Mouse (Mus musculus) heart, embryonic 13.5 days (tissue): ENCODE data around the gene Larp4. TPM values are rescaled to one million over a fixed set of nuclear protein-coding genes. Genes with fewer than 3 reads are reported as not detected.

ENCODE experiments used
- ATAC-seq: fragments of 200-750 bp; cut with Nextera tagmentation; 2 replicates; pipeline ENCODE4 v1.8.0; 2017; ENCODE audit warnings: moderate TSS enrichment; ENCODE audit not compliant: insufficient number of reproducible peaks, low FRiP score, low TSS enrichment; ENCODE audit errors: extremely low read depth
- H3K27ac ChIP-seq: fragments of 300-500 bp; sonication (generic); replicated peaks from 2 replicates; pipeline ENCODE4 v1.5.1; 2015; ENCODE audit warnings: moderate library complexity, mild to moderate bottlenecking, inconsistent platforms
- H3K27me3 ChIP-seq: fragments of 300-500 bp; sonication (generic); replicated peaks from 2 replicates; pipeline ENCODE4 v1.6.1; 2015; ENCODE audit warnings: mild to moderate bottlenecking, inconsistent platforms
- H3K36me3 ChIP-seq: fragments of 300-500 bp; sonication (generic); 2 replicates; pipeline ENCODE4 v1.6.1; 2015; ENCODE audit warnings: mild to moderate bottlenecking, inconsistent platforms
- H3K4me1 ChIP-seq: fragments of 300-500 bp; sonication (generic); 2 replicates; pipeline ENCODE4 v1.6.1; 2015; ENCODE audit warnings: inconsistent platforms
- H3K4me2 ChIP-seq: fragments of 300-500 bp; sonication (generic); 2 replicates; pipeline ENCODE4 v1.6.1; 2015; ENCODE audit warnings: inconsistent platforms, mild to moderate bottlenecking, moderate library complexity
- H3K4me3 ChIP-seq: fragments of 300-500 bp; sonication (generic); 2 replicates; pipeline ENCODE4 v1.5.1; 2015; ENCODE audit warnings: moderate library complexity, mild to moderate bottlenecking, inconsistent platforms
- H3K9ac ChIP-seq: fragments of 300-500 bp; sonication (generic); 2 replicates; pipeline ENCODE4 v1.6.1; 2015; ENCODE audit warnings: inconsistent platforms, mild to moderate bottlenecking, moderate library complexity
- H3K9me3 ChIP-seq: fragments of 300-500 bp; sonication (generic); 2 replicates; pipeline ENCODE4 v1.6.1; 2016; ENCODE audit warnings: inconsistent platforms
- WGBS: fragments of 180-500 bp; shearing (Covaris S2); methylation state at CpG from one replicate; pipeline ENCODE4 v1.1.7; 2015; ENCODE audit warnings: mixed read lengths; 5-methylcytosine and 5-hydroxymethylcytosine counted together
- polyA plus RNA-seq: library from polyadenylated mRNA; unstranded; fragments of >200 nt; fragmentation: Nextera tagmentation; extraction: Ambion mirVana; gene quantifications from 2 replicates; pipeline ENCODE4 v1.2.1, GENCODE M21; 2015

Larp4 gene
- polyA plus RNA-seq, 1 experiment from 2014 or later, result 25.2 TPM

- WGBS, result 69% methylated on average over 7 of the region's 7 CpGs
- Histone ChIP-seq H3K9ac (no peak overlapping the region), H3K4me3 (no peak overlapping the region), H3K27me3 (no peaks in the 10 kb centered on the region), H3K27ac (no peak overlapping the region), H3K4me2 (no peak overlapping the region), H3K36me3 (no peaks in the 10 kb centered on the region; the same call in 1 of the 2 replicates), H3K9me3 (no peaks in the 10 kb centered on the region), H3K4me1 (peaks cover 46% of the 10 kb centered on the region)
- no peak for ATAC-seq
Observed at GRCm38 (mm10) chr15:100059626-100060311, 89.9 kb downstream of the Larp4 start.

GRCm38 (mm10) chr15:100060513-100061140 lies 90.8 kb downstream of the Larp4 start:
- WGBS, result 79% methylated on average over 4 of the region's 4 CpGs
- Histone ChIP-seq H3K36me3 (no peaks in the 10 kb centered on the region), H3K27ac (no peak overlapping the region), H3K9ac (no peak overlapping the region), H3K4me1 (peaks cover 46% of the 10 kb centered on the region), H3K9me3 (no peaks in the 10 kb centered on the region), H3K4me3 (no peak overlapping the region), H3K4me2 (no peak overlapping the region), H3K27me3 (no peaks in the 10 kb centered on the region)
- no peak for ATAC-seq

DNA sequence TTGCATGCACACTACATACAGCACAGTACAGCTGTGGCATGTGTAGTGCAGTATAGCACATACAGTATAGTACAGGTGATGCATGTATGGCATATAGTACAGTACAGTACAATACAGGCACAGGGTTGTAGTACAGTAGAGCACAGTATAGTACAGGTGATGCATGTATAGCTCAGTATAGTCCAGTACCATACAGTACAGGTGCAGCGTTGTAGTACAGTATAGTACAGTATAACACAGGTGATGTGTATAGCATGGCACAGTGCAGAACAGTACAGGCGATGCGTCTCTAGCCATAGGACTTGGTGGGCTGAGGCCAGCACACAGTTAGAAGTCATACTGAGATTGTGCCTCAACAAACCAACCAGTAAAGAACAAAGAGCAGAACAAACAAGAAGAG lies 91.5 kb downstream of the Larp4 start:
- Histone ChIP-seq H3K4me3 (no peak overlapping the region), H3K9ac (no peak overlapping the region), H3K36me3 (no peaks in the 10 kb centered on the region), H3K27me3 (no peaks in the 10 kb centered on the region), H3K4me2 (no peak overlapping the region), H3K4me1 (peaks cover 46% of the 10 kb centered on the region), H3K27ac (no peak overlapping the region), H3K9me3 (no peaks in the 10 kb centered on the region)
- no peak for ATAC-seq
- 93% methylated on average over 3 of the region's 3 CpGs for WGBS

GRCm38 (mm10) chr15:100063229-100063773 lies 93.4 kb downstream of the Larp4 start:
- no peak overlapping the region for H3K4me3 ChIP-seq
- H3K4me1 ChIP-seq, result peaks cover 48% of the 10 kb centered on the region
- H3K9ac ChIP-seq, result no peak overlapping the region
- no peak overlapping the region for H3K4me2 ChIP-seq
- H3K9me3 ChIP-seq, result no peaks in the 10 kb centered on the region
- no peaks in the 10 kb centered on the region for H3K36me3 ChIP-seq
- WGBS, result 88% methylated on average over 13 of the region's 13 CpGs
- no peaks in the 10 kb centered on the region for H3K27me3 ChIP-seq
- H3K27ac ChIP-seq, result no peak overlapping the region
- no peak for ATAC-seq

Other genes starting within 250 kb of the Larp4 start
- 155 and 181 TPM in 2 replicates for gene Cox14, start 244.4 kb upstream of the Larp4 start, polyA plus RNA-seq
- gene Cers5, start 197.2 kb upstream of the Larp4 start, polyA plus RNA-seq, result 51.6 and 54.7 TPM in 2 replicates
- gene Lima1, start 94.6 kb upstream of the Larp4 start, polyA plus RNA-seq, result 17.6 and 17.8 TPM in 2 replicates
- not detected in 2 replicates for gene Fam186a, start 3.0 kb upstream of the Larp4 start, polyA plus RNA-seq
- gene Dip2b, start 68.6 kb downstream of the Larp4 start, polyA plus RNA-seq, result 10.6 and 11.3 TPM in 2 replicates